Mouse (Mus musculus) liver, embryonic 14.5 days (tissue): Measurements from ENCODE around the gene Gm34653. TPM values are rescaled to one million over a fixed set of nuclear protein-coding genes. Genes with fewer than 3 reads are reported as not detected.
"Not testable (repeated sequence)": the region's sequence is repeated elsewhere in the genome, so short reads cannot be mapped to it uniquely, and the experiment has no call there.

Experiments used
- ATAC-seq: fragments of 200-750 bp; cut with Nextera tagmentation; 2 replicates; pipeline ENCODE4 v1.8.0; 2017; ENCODE audit warnings: moderate number of reproducible peaks, mild to moderate bottlenecking, moderate library complexity; ENCODE audit not compliant: insufficient read depth
- DNase-seq, 3 experiments: peaks; one replicate each; pipeline ENCODE4 v3.0.0-alpha.2; 2012 to 2013; ENCODE audit warnings: low read depth in 3 of 3, low spot score in 3 of 3
- H3K27ac ChIP-seq: fragments of 300-500 bp; sonication (generic); 2 replicates; pipeline ENCODE4 v1.5.1; 2014; ENCODE audit warnings: moderate library complexity, mild to moderate bottlenecking, control low read depth, inconsistent platforms
- H3K27me3 ChIP-seq: fragments of 300-500 bp; sonication (generic); 2 replicates; pipeline ENCODE4 v1.6.1; 2014; ENCODE audit warnings: mild to moderate bottlenecking, low read length, moderate library complexity; ENCODE audit not compliant: control insufficient read depth, insufficient read depth
- H3K36me3 ChIP-seq: fragments of 300-500 bp; sonication (generic); replicated peaks from 2 replicates; pipeline ENCODE4 v1.6.1; 2014; ENCODE audit warnings: low read depth; ENCODE audit not compliant: control insufficient read depth, insufficient read depth
- H3K4me1 ChIP-seq, 2 experiments: fragments of 200-500 bp in 1 of 2; fragments of 300-500 bp in 1 of 2; sonication (generic) in 1 of 2; replicated peaks; 2 replicates each; pipeline ENCODE4 v1.6.1; 2012 to 2014; ENCODE audit warnings: antibody characterized with exemption in 1 of 2, inconsistent platforms in 1 of 2, low read length in 1 of 2; ENCODE audit not compliant: control insufficient read depth in 2 of 2, insufficient read depth in 2 of 2
- H3K4me2 ChIP-seq: fragments of 300-500 bp; sonication (generic); 2 replicates; pipeline ENCODE4 v1.6.1; 2014; ENCODE audit warnings: low read depth, mild to moderate bottlenecking, control low read depth, moderate library complexity
- H3K4me3 ChIP-seq, 2 experiments: fragments of 200-500 bp in 1 of 2; fragments of 300-500 bp in 1 of 2; sonication (generic) in 1 of 2; 2 replicates each; pipeline ENCODE4 v1.5.1; 2012 to 2014; ENCODE audit warnings: low read depth in 2 of 2, low read length in 2 of 2, mild to moderate bottlenecking in 2 of 2, control low read depth in 1 of 2, inconsistent platforms in 1 of 2, moderate library complexity in 1 of 2; ENCODE audit not compliant: insufficient read depth in 1 of 2
- H3K9ac ChIP-seq: fragments of 300-500 bp; sonication (generic); replicated peaks from 2 replicates; pipeline ENCODE4 v1.6.1; 2014; ENCODE audit warnings: mild to moderate bottlenecking, control low read depth, moderate library complexity
- H3K9me3 ChIP-seq: fragments of 300-500 bp; sonication (generic); 2 replicates; pipeline ENCODE4 v1.6.1; 2016; ENCODE audit warnings: low read length, mixed read lengths; ENCODE audit not compliant: control insufficient read depth
- CTCF ChIP-seq: IDR thresholded peaks from 2 replicates; pipeline ENCODE4 v1.5.1; 2016; ENCODE audit warnings: antibody characterized with exemption, low read depth, control low read depth
- EP300 ChIP-seq: IDR thresholded peaks from 2 replicates; pipeline ENCODE4 v1.6.1; 2016; ENCODE audit warnings: antibody characterized with exemption, low read depth
- WGBS: fragments of 180-500 bp; shearing (Covaris S2); extraction: QIAGEN DNeasy Blood & Tissue Kit; methylation state at CpG from one replicate; pipeline ENCODE4 v1.1.7; 2014; ENCODE audit not compliant: insufficient replicate concordance; 5-methylcytosine and 5-hydroxymethylcytosine counted together
- polyA plus RNA-seq, 2 experiments: library from polyadenylated mRNA; depleted of rRNA in 1 of 2; stranded (reverse) in 1 of 2; unstranded in 1 of 2; fragments of >200 nt; fragmentation: Nextera tagmentation in 1 of 2; extraction: Ambion mirVana in 1 of 2; gene quantifications; 2 replicates each; pipeline versions ENCODE4 v1.2.1 to v1.2.3; 2012 to 2014

The Gm34653 gene
- polyA plus RNA-seq, 2 experiments, result not detected

GRCm38 (mm10) chr2:34818492-34818891 is 14.3 kb upstream of the Gm34653 start:
- no peak overlapping the region for H3K4me2 ChIP-seq
- peaks cover 68% of the 10 kb centered on the region for H3K36me3 ChIP-seq
- H3K27ac ChIP-seq, result no peak overlapping the region
- DNase-seq, result no peak
- no peak overlapping the region for H3K4me3 ChIP-seq
- H3K27me3 ChIP-seq, result no peaks in the 10 kb centered on the region
- no peaks in the 10 kb centered on the region for H3K9me3 ChIP-seq
- H3K4me1 ChIP-seq, result peaks cover 10 to 12% of the 10 kb centered on the region in 2 experiments
- ATAC-seq, result no peak
- H3K9ac ChIP-seq, result no peak overlapping the region
- WGBS, result 85% methylated on average over 2 of the region's 2 CpGs
- TF ChIP-seq EP300 (no peak), CTCF (no peak)

GRCm38 (mm10) chr2:34825827-34826459 is 6.9 kb upstream of the Gm34653 start, which contains the start of gene Fbxw2:
Gene Fbxw2 (minus strand): TSS chr2:34826311.
- H3K4me1 ChIP-seq, result peaks cover 21 to 27% of the 10 kb centered on the region in 2 experiments
- H3K9me3 ChIP-seq, result no peaks in the 10 kb centered on the region
- H3K27ac ChIP-seq, result peak within 1 kb of the TSS; percentile 74
- peak within 1 kb of the TSS; percentile 87 to 93 for H3K4me3 ChIP-seq
- peak; percentile 96 for ATAC-seq
- peak within 1 kb of the TSS; percentile 88 for H3K4me2 ChIP-seq
- DNase-seq, result peak; percentile 79 to 83 (median 82)
- WGBS, result under 1% methylated on average over 57 of the region's 57 CpGs
- H3K9ac ChIP-seq, result peak within 1 kb of the TSS; percentile 96
- peaks cover 17% of the 10 kb centered on the region for H3K36me3 ChIP-seq
- TF ChIP-seq EP300 (no peak), CTCF (no peak)
- no peaks in the 10 kb centered on the region for H3K27me3 ChIP-seq

- H3K9me3 ChIP-seq, result no peaks in the 10 kb centered on the region
- H3K27me3 ChIP-seq, result no peaks in the 10 kb centered on the region
- no peak for DNase-seq
- peak overlapping the region; percentile 88 for H3K4me2 ChIP-seq
- H3K27ac ChIP-seq, result peak overlapping the region; percentile 59
- H3K4me3 ChIP-seq, result peak overlapping the region; percentile 87 to 93
- TF ChIP-seq CTCF (no peak), EP300 (no peak)
- peak; percentile 15; the same call in 1 of the 2 replicates for ATAC-seq
- peaks cover 12% of the 10 kb centered on the region for H3K36me3 ChIP-seq
- WGBS, result 31% methylated on average over 19 of the region's 21 CpGs
- peaks cover 21 to 27% of the 10 kb centered on the region in 2 experiments for H3K4me1 ChIP-seq
- peak overlapping the region; percentile 96 for H3K9ac ChIP-seq
Observed at GRCm38 (mm10) chr2:34826460-34827231, 6.2 kb upstream of the Gm34653 start.

- DNase-seq (no peak), ATAC-seq (no peak)
- TF ChIP-seq EP300 (no peak), CTCF (no peak)
- H3K4me2 ChIP-seq, result no peak overlapping the region
- H3K27me3 ChIP-seq, result no peaks in the 10 kb centered on the region
- 66% methylated on average over 4 of the region's 4 CpGs for WGBS
- H3K4me1 ChIP-seq, result peaks cover 17 to 21% of the 10 kb centered on the region in 2 experiments
- H3K9me3 ChIP-seq, result no peaks in the 10 kb centered on the region
- H3K4me3 ChIP-seq, result no peak overlapping the region
- peaks cover 5% of the 10 kb centered on the region; the same call in 1 of the 2 replicates for H3K36me3 ChIP-seq
- no peak overlapping the region for H3K27ac ChIP-seq
- no peak overlapping the region for H3K9ac ChIP-seq
Observed at GRCm38 (mm10) chr2:34827591-34827990, 5.2 kb upstream of the Gm34653 start.

- peaks cover 15 to 20% of the 10 kb centered on the region in 2 experiments for H3K4me1 ChIP-seq
- H3K36me3 ChIP-seq, result peaks cover 4% of the 10 kb centered on the region; the same call in 1 of the 2 replicates
- H3K4me2 ChIP-seq, result no peak overlapping the region
- no peak for TF ChIP-seq CTCF
- no peak for TF ChIP-seq EP300
- H3K27me3 ChIP-seq, result no peaks in the 10 kb centered on the region
- DNase-seq (no peak), ATAC-seq (no peak)
- no peak overlapping the region for H3K9ac ChIP-seq
- H3K27ac ChIP-seq, result no peak overlapping the region
- H3K9me3 ChIP-seq, result no peaks in the 10 kb centered on the region
- WGBS, result 68% methylated on average over 1 of the region's 1 CpGs
- no peak overlapping the region for H3K4me3 ChIP-seq
Observed at GRCm38 (mm10) chr2:34828026-34828425, 4.8 kb upstream of the Gm34653 start.

GRCm38 (mm10) chr2:34830066-34830465 is 2.7 kb upstream of the Gm34653 start:
- ATAC-seq, H3K4me1 ChIP-seq, H3K36me3 ChIP-seq, H3K4me2 ChIP-seq, H3K9ac ChIP-seq, H3K4me3 ChIP-seq, DNase-seq, H3K27me3 ChIP-seq, H3K27ac ChIP-seq, H3K9me3 ChIP-seq: not testable (repeated sequence)
- WGBS, result 89% methylated on average over 17 of the region's 17 CpGs
